Mouse (Mus musculus) cerebellum, adult 2 months (tissue): Measurements from ENCODE around the gene Ankub1. TPM values are rescaled to one million over a fixed set of nuclear protein-coding genes. Genes with fewer than 3 reads are reported as not detected.

Experiments used
- DNase-seq, 2 experiments: peaks; one replicate each; pipeline ENCODE4 v3.0.0; 2021
- H3K27ac ChIP-seq: fragments of 200-500 bp; 2 replicates; pipeline ENCODE4 v1.5.1; 2012; ENCODE audit warnings: low read length, control low read depth, inconsistent platforms; ENCODE audit not compliant: insufficient read depth
- H3K27me3 ChIP-seq: fragments of 200-500 bp; 2 replicates; pipeline ENCODE4 v1.6.1; 2012; ENCODE audit warnings: inconsistent platforms, mild to moderate bottlenecking, low read length, moderate library complexity; ENCODE audit not compliant: control insufficient read depth, insufficient read depth
- H3K4me1 ChIP-seq: fragments of 200-500 bp; 2 replicates; pipeline ENCODE4 v1.6.1; 2011; ENCODE audit warnings: low read length; ENCODE audit not compliant: control insufficient read depth, insufficient read depth
- H3K4me3 ChIP-seq: fragments of 200-500 bp; replicated peaks from 2 replicates; pipeline ENCODE3; 2011; ENCODE audit warnings: mild to moderate bottlenecking, low read depth, low read length, control low read depth; ENCODE audit not compliant: insufficient read depth
- CTCF ChIP-seq: fragments of 200-500 bp; IDR thresholded peaks from 2 replicates; pipeline ENCODE4 v1.5.1; 2011; ENCODE audit warnings: low read depth, mild to moderate bottlenecking, control low read depth, low read length, moderate library complexity, borderline replicate concordance; ENCODE audit not compliant: insufficient read depth
- POLR2A ChIP-seq: fragments of 200-500 bp; IDR thresholded peaks from 2 replicates; pipeline ENCODE4 v1.6.1; 2011; ENCODE audit warnings: low read length, control low read depth, borderline replicate concordance; ENCODE audit not compliant: insufficient read depth
- WGBS: fragments of 180-500 bp; shearing (Covaris S2); methylation state at CpG from one replicate; pipeline ENCODE4 v1.1.7; 2018; 5-methylcytosine and 5-hydroxymethylcytosine counted together
- polyA plus RNA-seq: library from polyadenylated mRNA; depleted of rRNA; stranded (reverse); fragments of >200 nt; gene quantifications from 2 replicates; pipeline ENCODE4 v1.2.3, GENCODE M21; 2012; rRNA removed

Gene Ankub1
- polyA plus RNA-seq: 3.2 and 3.9 TPM in 2 replicates

DNA sequence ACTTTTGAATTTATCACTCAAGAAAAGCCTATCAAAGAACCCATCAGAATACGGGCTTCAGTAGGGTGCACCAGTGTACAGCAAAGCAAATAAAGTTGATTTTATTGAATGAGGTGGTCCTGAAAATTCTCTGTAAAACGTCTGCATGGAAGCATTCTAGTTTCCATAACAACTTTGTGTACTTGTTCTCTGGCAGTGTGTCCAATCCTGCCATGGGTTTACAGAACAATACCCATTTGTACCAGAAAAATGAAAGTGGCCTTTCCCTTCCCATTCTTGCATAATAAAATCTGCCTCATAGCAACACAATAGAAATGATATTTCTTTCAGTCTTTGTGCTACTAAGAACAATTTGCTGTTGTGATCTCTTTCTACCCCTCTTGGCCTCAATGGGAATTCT lies at the start of gene Ankub1:
TSS of gene Ankub1 (minus strand) at position 81 of the 400 bp plus-strand sequence.
- TF ChIP-seq CTCF (no peak), POLR2A (no peak)
- peak in 1 of 2 experiments; percentile 6 for DNase-seq
- Histone ChIP-seq H3K27ac (no peak within 1 kb of the TSS; the same call in 1 of the 2 replicates), H3K4me3 (no peak within 1 kb of the TSS), H3K4me1 (no peaks in the 10 kb centered on the region), H3K27me3 (no peaks in the 10 kb centered on the region; the same call in 1 of the 2 replicates)
- WGBS: 14% methylated on average over 2 of the region's 2 CpGs

GRCm38 (mm10) chr3:57739830-57740229 lies 47.2 kb upstream of the Ankub1 start:
- H3K4me1 ChIP-seq: no peaks in the 10 kb centered on the region; the same call in 1 of the 2 replicates
- TF ChIP-seq POLR2A: no peak
- TF ChIP-seq CTCF: no peak
- no peaks in the 10 kb centered on the region for H3K27me3 ChIP-seq
- no peak overlapping the region for H3K4me3 ChIP-seq
- no peak overlapping the region for H3K27ac ChIP-seq
- DNase-seq: no peak
- 96% methylated on average over 1 of the region's 1 CpGs for WGBS

DNA sequence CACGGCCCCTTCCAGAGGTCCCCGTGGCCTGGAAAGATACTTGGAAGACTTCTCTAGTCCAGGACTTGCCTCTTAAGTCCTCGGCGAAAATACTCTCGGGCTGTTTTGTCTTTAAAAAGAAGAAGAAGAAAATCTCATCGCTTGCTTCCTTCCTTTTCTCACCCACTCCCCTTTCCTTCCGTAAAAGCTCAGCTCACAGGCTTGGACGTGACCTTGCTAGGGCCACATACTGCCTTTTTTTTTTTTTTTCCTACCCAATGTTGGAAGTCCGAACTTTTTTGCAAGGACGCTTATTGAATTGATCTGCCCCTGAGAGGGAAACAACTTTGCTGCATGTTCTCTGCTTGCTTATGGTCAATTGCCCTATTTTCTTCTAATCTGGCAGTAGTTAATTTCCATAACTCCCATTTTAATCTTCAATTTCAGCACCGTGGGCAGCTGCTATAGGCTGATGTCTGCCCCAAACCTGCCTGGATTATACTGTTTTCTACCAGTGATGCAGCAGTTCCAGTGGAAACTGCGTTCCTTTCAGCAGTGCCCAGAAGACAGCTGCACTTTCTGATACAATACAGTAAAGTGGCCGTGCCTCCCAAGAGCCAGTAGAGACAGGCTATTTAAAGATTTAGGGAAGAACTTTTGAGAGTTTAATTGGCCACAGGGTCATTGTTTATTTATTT lies 44.0 kb upstream of the Ankub1 start:
- TF ChIP-seq POLR2A (no peak), CTCF (no peak)
- no peaks in the 10 kb centered on the region for H3K27me3 ChIP-seq
- 0 out of 2 replicates have a peak overlapping the region, but pooled peaks have one; percentile 39 for H3K27ac ChIP-seq
- DNase-seq: peak in 1 of 2 experiments; percentile 6
- peak overlapping the region; percentile 74 for H3K4me3 ChIP-seq
- no peaks in the 10 kb centered on the region for H3K4me1 ChIP-seq
- WGBS: 1% methylated on average over 13 of the region's 13 CpGs

GRCm38 (mm10) chr3:57735511-57736370 lies 43.1 kb upstream of the Ankub1 start, which contains the start of gene Rnf13:
Gene Rnf13, plus strand, starts transcription at chr3:57736062.
- Histone ChIP-seq H3K4me1 (no peaks in the 10 kb centered on the region), H3K27ac (peak within 1 kb of the TSS; percentile 72), H3K4me3 (peak within 1 kb of the TSS; percentile 74), H3K27me3 (no peaks in the 10 kb centered on the region)
- DNase-seq: peak; percentile 97
- no peak for TF ChIP-seq CTCF
- TF ChIP-seq POLR2A: peak; percentile 31; the same call in 1 of the 2 replicates
- under 1% methylated on average over 59 of the region's 59 CpGs for WGBS

GRCm38 (mm10) chr3:57732206-57732915 lies 39.8 kb upstream of the Ankub1 start:
- no peak overlapping the region for H3K4me3 ChIP-seq
- DNase-seq: no peak
- 92% methylated on average over 5 of the region's 5 CpGs for WGBS
- H3K4me1 ChIP-seq: no peaks in the 10 kb centered on the region
- no peak for TF ChIP-seq POLR2A
- no peak for TF ChIP-seq CTCF
- no peak overlapping the region for H3K27ac ChIP-seq
- H3K27me3 ChIP-seq: no peaks in the 10 kb centered on the region

GRCm38 (mm10) chr3:57714151-57714550 lies 21.6 kb upstream of the Ankub1 start:
- Histone ChIP-seq H3K27ac (no peak overlapping the region), H3K4me1 (no peaks in the 10 kb centered on the region), H3K27me3 (no peaks in the 10 kb centered on the region), H3K4me3 (no peak overlapping the region)
- DNase-seq: no peak
- TF ChIP-seq CTCF (no peak), POLR2A (no peak)
- 93% methylated on average over 6 of the region's 6 CpGs for WGBS

- WGBS: 93% methylated on average over 9 of the region's 9 CpGs
- Histone ChIP-seq H3K4me1 (no peaks in the 10 kb centered on the region), H3K27me3 (no peaks in the 10 kb centered on the region; the same call in 1 of the 2 replicates), H3K27ac (no peak overlapping the region), H3K4me3 (no peak overlapping the region)
- TF ChIP-seq POLR2A (no peak), CTCF (no peak)
- DNase-seq: no peak
Measured at GRCm38 (mm10) chr3:57696779-57697178, 4.2 kb upstream of the Ankub1 start.
